Comparison of ENCODE assay signal across 8 mouse cellular contexts in genomic region chr17:71551757-71552451, GRCm38 (mm10). TPM values are rescaled to one million over a fixed set of nuclear protein-coding genes. Genes with fewer than 3 reads are reported as not detected.
DNase-seq lines count a peak whose midpoint lies in the region; ATAC-seq lines count a peak whose summit lies in the region.

Gene Spdya (plus strand): TSS chr17:71552061.

- peak; percentile 98 for ATAC-seq in intestine, embryonic 16.5 days

- intact Hi-C loops in left cerebral cortex, postnatal 25 days (cut with DNase I): no loop called here

- DNase-seq in adrenal gland, adult 8-10 months: peak; percentile 68
- DNase-seq in embryo, embryonic 11.5 days (ENCODE audit: low read depth, low spot score): peak; percentile 81
- DNase-seq in gastrocnemius, postnatal 4 days (ENCODE audit: low spot score in 2 of 2): peak; percentile 72 to 85
- DNase-seq in left cerebral cortex, postnatal 25 days (ENCODE audit: low spot score in 2 of 2): peak; percentile 85 to 88
- DNase-seq in mesoderm, embryonic 11.5 days (ENCODE audit: low read depth, low spot score): peak; percentile 91
- peak; percentile 67 to 77 for DNase-seq in right cerebral cortex, postnatal 36 days (ENCODE audit: low spot score in 2 of 2)
- peak; percentile 71 to 75 for DNase-seq in urinary bladder, postnatal 4 days (ENCODE audit: low spot score in 2 of 2)

- H3K4me2 ChIP-seq in intestine, embryonic 16.5 days (ENCODE audit: low read depth, low read length): peak within 1 kb of the TSS; percentile 100

- H3K4me1 ChIP-seq in intestine, embryonic 16.5 days (ENCODE audit: control insufficient read depth, insufficient read depth, low read length): peaks cover 3% of the 10 kb centered on the region; the same call in 1 of the 2 replicates

- no peaks in the 10 kb centered on the region for H3K36me3 ChIP-seq in intestine, embryonic 16.5 days (ENCODE audit: control insufficient read depth, insufficient read depth, low read length)

- H3K27ac ChIP-seq in intestine, embryonic 16.5 days (ENCODE audit: low read length): peak within 1 kb of the TSS; percentile 37; the same call in 1 of the 2 replicates

- peak within 1 kb of the TSS; percentile 77 for H3K4me3 ChIP-seq in intestine, embryonic 16.5 days (ENCODE audit: low read length)

- peaks cover 4% of the 10 kb centered on the region; the same call in 1 of the 2 replicates for H3K27me3 ChIP-seq in intestine, embryonic 16.5 days (replicated peaks; ENCODE audit: control insufficient read depth, insufficient read depth, low read length)

- WGBS in intestine, embryonic 16.5 days: under 1% methylated on average over 74 of the region's 78 CpGs

- H3K9ac ChIP-seq in intestine, embryonic 16.5 days (ENCODE audit: low read depth, low read length): peak within 1 kb of the TSS; percentile 77

- H3K9me3 ChIP-seq in intestine, embryonic 16.5 days (ENCODE audit: control insufficient read depth, low read length): no peaks in the 10 kb centered on the region

RNA-seq across cellular contexts. Expression of gene Spdya, which starts in this region (rescaled TPM):
- 1 to 10 TPM in 2 of 4 experiments, under 1 TPM in 2; 0.49 to 1.9 (median 1.3) TPM for total RNA-seq in adrenal gland, adult 8-10 months (2022)
- total RNA-seq in gastrocnemius, postnatal 4 days (2021): under 1 TPM; 0.73 to 0.83 TPM
- polyA plus RNA-seq in intestine, embryonic 16.5 days (2015; fragmentation: Nextera tagmentation; extraction: Ambion mirVana): 0.33 and 0.45 TPM in 2 replicates
- 1 to 10 TPM; 1.6 to 1.7 TPM for total RNA-seq in left cerebral cortex, postnatal 25 days (2021)

Comparison
In these comparisons a context has a peak if more than half of its experiments do, and no peak if none do; other contexts are left out.
1. Peak in every context shown above with its lines: DNase-seq, ATAC-seq, H3K4me3 ChIP-seq and H3K27ac ChIP-seq.
2. Peak in DNase-seq in gastrocnemius, postnatal 4 days; RNA of the gene not detected or under 1 TPM.
3. Peak in ATAC-seq, H3K4me3 ChIP-seq, H3K27ac ChIP-seq, H3K9ac ChIP-seq and H3K4me2 ChIP-seq in intestine, embryonic 16.5 days; RNA of the gene not detected or under 1 TPM.